Mouse (Mus musculus) kidney, postnatal 0 days (tissue): Measurements from ENCODE around the gene Ptprm. TPM values are rescaled to one million over a fixed set of nuclear protein-coding genes. Genes with fewer than 3 reads are reported as not detected.

Experiments used
- ATAC-seq: fragments of 200-750 bp; cut with Nextera tagmentation; replicated peaks from 2 replicates; pipeline ENCODE4 v1.8.0; 2017; ENCODE audit warnings: low read depth, moderate number of reproducible peaks, moderate TSS enrichment, moderate library complexity; ENCODE audit not compliant: low FRiP score
- DNase-seq: peaks from one replicate; pipeline ENCODE4 v3.0.0-alpha.2; 2016; ENCODE audit warnings: low spot score
- H3K27ac ChIP-seq: fragments of 300-500 bp; sonication (generic); 2 replicates; pipeline ENCODE4 v1.5.1; 2014; ENCODE audit warnings: mild to moderate bottlenecking
- H3K27me3 ChIP-seq: fragments of 300-500 bp; sonication (generic); 2 replicates; pipeline ENCODE4 v1.6.1; 2014; ENCODE audit warnings: low read length, mixed read lengths; ENCODE audit not compliant: insufficient read depth
- H3K36me3 ChIP-seq: fragments of 300-500 bp; sonication (generic); 2 replicates; pipeline ENCODE4 v1.6.1; 2014; ENCODE audit warnings: low read length, mixed read lengths; ENCODE audit not compliant: insufficient read depth
- H3K4me1 ChIP-seq: fragments of 300-500 bp; sonication (generic); replicated peaks from 2 replicates; pipeline ENCODE4 v1.6.1; 2014; ENCODE audit warnings: antibody characterized with exemption, low read length, mixed read lengths; ENCODE audit not compliant: insufficient read depth
- H3K4me2 ChIP-seq: fragments of 300-500 bp; sonication (generic); 2 replicates; pipeline ENCODE4 v1.6.1; 2014; ENCODE audit warnings: mild to moderate bottlenecking, low read length, moderate library complexity, mixed read lengths
- H3K4me3 ChIP-seq: fragments of 300-500 bp; sonication (generic); replicated peaks from 2 replicates; pipeline ENCODE4 v1.5.1; 2014; ENCODE audit warnings: low read depth, low read length
- H3K9ac ChIP-seq: fragments of 300-500 bp; sonication (generic); 2 replicates; pipeline ENCODE4 v1.6.1; 2014; ENCODE audit warnings: low read depth, low read length
- H3K9me3 ChIP-seq: fragments of 300-500 bp; sonication (generic); replicated peaks from 2 replicates; pipeline ENCODE4 v1.6.1; 2016; ENCODE audit warnings: low read length, inconsistent platforms, mixed read lengths
- CTCF ChIP-seq: IDR thresholded peaks from 2 replicates; pipeline ENCODE4 v1.5.1; 2016; ENCODE audit warnings: antibody characterized with exemption, low read depth, mild to moderate bottlenecking, moderate library complexity
- WGBS: fragments of 180-500 bp; shearing (Covaris S2); extraction: QIAGEN DNeasy Blood & Tissue Kit; methylation state at CpG from one replicate; pipeline ENCODE4 v1.1.7; 2014; 5-methylcytosine and 5-hydroxymethylcytosine counted together
- polyA plus RNA-seq: library from polyadenylated mRNA; unstranded; fragments of >200 nt; fragmentation: Nextera tagmentation; extraction: Ambion mirVana; gene quantifications from 2 replicates; pipeline ENCODE4 v1.2.1, GENCODE M21; 2015

Gene Ptprm
- polyA plus RNA-seq, 1 experiment from 2014 or later, result 13.7 TPM

- H3K9ac ChIP-seq, result no peak overlapping the region
- H3K4me2 ChIP-seq, result no peak overlapping the region
- WGBS, result 90% methylated on average over 16 of the region's 16 CpGs
- H3K9me3 ChIP-seq, result no peaks in the 10 kb centered on the region
- H3K27me3 ChIP-seq, result no peaks in the 10 kb centered on the region
- H3K27ac ChIP-seq, result no peak overlapping the region
- no peak for ATAC-seq
- H3K4me1 ChIP-seq, result peaks cover 16% of the 10 kb centered on the region; the same call in 1 of the 2 replicates
- no peak overlapping the region for H3K4me3 ChIP-seq
- H3K36me3 ChIP-seq, result 0 out of 2 replicates have a peak, but pooled peaks cover 7% of the 10 kb centered on the region
- DNase-seq, result no peak
- TF ChIP-seq CTCF, result 0 out of 2 replicates have a peak, but pooled peaks have one; percentile 3
These were observed 661.1 kb downstream of the Ptprm start for GRCm38 (mm10) chr17:66692941-66693675.

GRCm38 (mm10) chr17:66688179-66688578 lies 666.1 kb downstream of the Ptprm start:
- 0 out of 2 replicates have a peak, but pooled peaks cover 19% of the 10 kb centered on the region for H3K36me3 ChIP-seq
- TF ChIP-seq CTCF, result no peak
- no peak for ATAC-seq

GRCm38 (mm10) chr17:66687543-66687942 lies 666.7 kb downstream of the Ptprm start:
- WGBS, result 74% methylated on average over 4 of the region's 4 CpGs
- no peaks in the 10 kb centered on the region for H3K27me3 ChIP-seq
- H3K4me3 ChIP-seq, result no peak overlapping the region
- H3K27ac ChIP-seq, result no peak overlapping the region
- no peak overlapping the region for H3K4me2 ChIP-seq
- 0 out of 2 replicates have a peak, but pooled peaks cover 23% of the 10 kb centered on the region for H3K36me3 ChIP-seq
- ATAC-seq (no peak), DNase-seq (no peak)
- H3K9ac ChIP-seq, result no peak overlapping the region
- no peak for TF ChIP-seq CTCF
- H3K4me1 ChIP-seq, result no peaks in the 10 kb centered on the region
- no peaks in the 10 kb centered on the region for H3K9me3 ChIP-seq

More at GRCm38 (mm10) chr17:66688179-66688578, 666.1 kb downstream of the Ptprm start:
- H3K4me1 ChIP-seq, result no peaks in the 10 kb centered on the region
- DNase-seq, result no peak
- no peak overlapping the region for H3K4me3 ChIP-seq
- no peaks in the 10 kb centered on the region for H3K27me3 ChIP-seq
- no peak overlapping the region for H3K27ac ChIP-seq
- no peak overlapping the region for H3K4me2 ChIP-seq
- H3K9ac ChIP-seq, result no peak overlapping the region
- WGBS, result 83% methylated on average over 9 of the region's 9 CpGs
- no peaks in the 10 kb centered on the region for H3K9me3 ChIP-seq

GRCm38 (mm10) chr17:66686701-66687489 lies 667.4 kb downstream of the Ptprm start:
- 83% methylated on average over 25 of the region's 25 CpGs for WGBS
- DNase-seq (no peak), ATAC-seq (no peak)
- H3K9me3 ChIP-seq, result no peaks in the 10 kb centered on the region
- H3K4me3 ChIP-seq, result no peak overlapping the region
- 0 out of 2 replicates have a peak, but pooled peaks cover 23% of the 10 kb centered on the region for H3K36me3 ChIP-seq
- no peak overlapping the region for H3K4me2 ChIP-seq
- H3K27ac ChIP-seq, result no peak overlapping the region
- H3K27me3 ChIP-seq, result no peaks in the 10 kb centered on the region
- no peak for TF ChIP-seq CTCF
- no peaks in the 10 kb centered on the region for H3K4me1 ChIP-seq
- no peak overlapping the region for H3K9ac ChIP-seq

- Histone ChIP-seq H3K4me3 (no peak overlapping the region), H3K4me1 (no peaks in the 10 kb centered on the region), H3K27me3 (no peaks in the 10 kb centered on the region), H3K4me2 (no peak overlapping the region), H3K36me3 (0 out of 2 replicates have a peak, but pooled peaks cover 22% of the 10 kb centered on the region), H3K9ac (no peak overlapping the region), H3K27ac (no peak overlapping the region), H3K9me3 (no peaks in the 10 kb centered on the region)
- no peak for TF ChIP-seq CTCF
- ATAC-seq (peak; percentile 40; the same call in 1 of the 2 replicates), DNase-seq (no peak)
- 63% methylated on average over 8 of the region's 8 CpGs for WGBS
These were observed 670.8 kb downstream of the Ptprm start for GRCm38 (mm10) chr17:66683411-66683810.

GRCm38 (mm10) chr17:66680662-66681061 lies 673.6 kb downstream of the Ptprm start:
- no peak overlapping the region for H3K4me2 ChIP-seq
- H3K27me3 ChIP-seq, result no peaks in the 10 kb centered on the region
- DNase-seq (peak; percentile 74), ATAC-seq (no peak)
- WGBS, result 24% methylated on average over 4 of the region's 4 CpGs
- 0 out of 2 replicates have a peak, but pooled peaks cover 14% of the 10 kb centered on the region for H3K36me3 ChIP-seq
- no peaks in the 10 kb centered on the region for H3K9me3 ChIP-seq
- no peak overlapping the region for H3K27ac ChIP-seq
- TF ChIP-seq CTCF, result peak; percentile 85
- H3K4me3 ChIP-seq, result no peak overlapping the region
- no peaks in the 10 kb centered on the region for H3K4me1 ChIP-seq
- H3K9ac ChIP-seq, result no peak overlapping the region
